Mouse (Mus musculus) neural tube, embryonic 11.5 days (tissue): Measurements from ENCODE around the gene Erp27. TPM values are rescaled to one million over a fixed set of nuclear protein-coding genes. Genes with fewer than 3 reads are reported as not detected.
A peak's percentile ranks its signal among the peaks of the same experiment; 100 is the strongest.
"Not testable (repeated sequence)": the region's sequence is repeated elsewhere in the genome, so short reads cannot be mapped to it uniquely, and the experiment has no call there.

Experiments used
- ATAC-seq: fragments of 200-750 bp; cut with Nextera tagmentation; 2 replicates; pipeline ENCODE4 v1.8.0; 2017; ENCODE audit warnings: moderate number of reproducible peaks, mild to moderate bottlenecking, moderate TSS enrichment, moderate library complexity; ENCODE audit not compliant: insufficient read depth, low FRiP score, low TSS enrichment
- DNase-seq: peaks from one replicate; pipeline ENCODE4 v3.0.0-alpha.2; 2015; ENCODE audit warnings: low spot score
- H3K27ac ChIP-seq: fragments of 300-500 bp; sonication (generic); 2 replicates; pipeline ENCODE4 v1.5.1; 2014; ENCODE audit warnings: low read depth, mild to moderate bottlenecking, low read length
- H3K27me3 ChIP-seq: fragments of 300-500 bp; sonication (generic); 2 replicates; pipeline ENCODE4 v1.6.1; 2014; ENCODE audit warnings: mild to moderate bottlenecking, low read length, mixed read lengths; ENCODE audit not compliant: control insufficient read depth, insufficient read depth
- H3K36me3 ChIP-seq: fragments of 300-500 bp; sonication (generic); 2 replicates; pipeline ENCODE4 v1.6.1; 2014; ENCODE audit warnings: mild to moderate bottlenecking, low read length, moderate library complexity, mixed read lengths; ENCODE audit not compliant: control insufficient read depth, insufficient read depth
- H3K4me1 ChIP-seq: fragments of 300-500 bp; sonication (generic); 2 replicates; pipeline ENCODE4 v1.6.1; 2014; ENCODE audit warnings: low read length, mixed read lengths; ENCODE audit not compliant: control insufficient read depth, insufficient read depth
- H3K4me2 ChIP-seq: fragments of 300-500 bp; sonication (generic); 2 replicates; pipeline ENCODE4 v1.6.1; 2014; ENCODE audit warnings: low read depth, mild to moderate bottlenecking, moderate library complexity
- H3K4me3 ChIP-seq: fragments of 300-500 bp; sonication (generic); 2 replicates; pipeline ENCODE4 v1.5.1; 2014; ENCODE audit warnings: low read depth, low read length
- H3K9ac ChIP-seq: fragments of 300-500 bp; sonication (generic); 2 replicates; pipeline ENCODE4 v1.6.1; 2014; ENCODE audit warnings: mild to moderate bottlenecking, low read length
- H3K9me3 ChIP-seq: fragments of 300-500 bp; sonication (generic); 2 replicates; pipeline ENCODE4 v1.6.1; 2016; ENCODE audit warnings: low read length; ENCODE audit not compliant: control insufficient read depth
- WGBS: fragments of 180-500 bp; shearing (Covaris S2); extraction: QIAGEN DNeasy Blood & Tissue Kit; methylation state at CpG from one replicate; pipeline ENCODE4 v1.1.7; 2014; 5-methylcytosine and 5-hydroxymethylcytosine counted together
- polyA plus RNA-seq: library from polyadenylated mRNA; unstranded; fragments of >200 nt; fragmentation: Nextera tagmentation; extraction: Ambion mirVana; gene quantifications from 2 replicates; pipeline ENCODE4 v1.2.1, GENCODE M21; 2014

The Erp27 gene
- polyA plus RNA-seq, result 0.23 and 0.50 TPM in 2 replicates

GRCm38 (mm10) chr6:136922080-136922479 lies at the start of gene Erp27:
Gene Erp27 (minus strand): TSS chr6:136922180.
- Histone ChIP-seq H3K36me3 (no peaks in the 10 kb centered on the region), H3K4me2 (no peak within 1 kb of the TSS), H3K9ac (no peak within 1 kb of the TSS), H3K27ac (no peak within 1 kb of the TSS), H3K9me3 (no peaks in the 10 kb centered on the region), H3K4me1 (no peaks in the 10 kb centered on the region), H3K27me3 (no peaks in the 10 kb centered on the region), H3K4me3 (no peak within 1 kb of the TSS)
- DNase-seq, result no peak
- ATAC-seq, result no peak
- WGBS, result 81% methylated on average over 5 of the region's 5 CpGs

GRCm38 (mm10) chr6:136968877-136969276 lies 46.9 kb upstream of the Erp27 start:
- H3K27ac ChIP-seq, H3K27me3 ChIP-seq, H3K4me2 ChIP-seq, H3K4me3 ChIP-seq, H3K9me3 ChIP-seq, H3K4me1 ChIP-seq, H3K36me3 ChIP-seq, DNase-seq, H3K9ac ChIP-seq, ATAC-seq: not testable (repeated sequence)
- WGBS, result 56% methylated on average over 4 of the region's 4 CpGs

GRCm38 (mm10) chr6:136967466-136967865 lies 45.5 kb upstream of the Erp27 start:
- WGBS, result 71% methylated on average over 4 of the region's 4 CpGs
- Histone ChIP-seq H3K27ac (no peak overlapping the region), H3K9ac (no peak overlapping the region), H3K4me1 (no peaks in the 10 kb centered on the region), H3K4me3 (no peak overlapping the region), H3K9me3 (no peaks in the 10 kb centered on the region), H3K36me3 (no peaks in the 10 kb centered on the region), H3K27me3 (no peaks in the 10 kb centered on the region), H3K4me2 (no peak overlapping the region)
- ATAC-seq (no peak), DNase-seq (no peak)

GRCm38 (mm10) chr6:136965912-136966311 lies 43.9 kb upstream of the Erp27 start:
- H3K27ac ChIP-seq, result no peak overlapping the region
- H3K9ac ChIP-seq, result no peak overlapping the region
- ATAC-seq (no peak), DNase-seq (no peak)
- no peaks in the 10 kb centered on the region for H3K4me1 ChIP-seq
- no peaks in the 10 kb centered on the region for H3K9me3 ChIP-seq
- WGBS, result 81% methylated on average over 10 of the region's 10 CpGs
- H3K36me3 ChIP-seq, result no peaks in the 10 kb centered on the region
- no peaks in the 10 kb centered on the region for H3K27me3 ChIP-seq
- no peak overlapping the region for H3K4me3 ChIP-seq
- no peak overlapping the region for H3K4me2 ChIP-seq

GRCm38 (mm10) chr6:136964609-136965510 lies 42.9 kb upstream of the Erp27 start:
- no peaks in the 10 kb centered on the region for H3K36me3 ChIP-seq
- H3K9ac ChIP-seq, result no peak overlapping the region
- no peak overlapping the region for H3K27ac ChIP-seq
- no peaks in the 10 kb centered on the region for H3K9me3 ChIP-seq
- no peak for DNase-seq
- no peaks in the 10 kb centered on the region for H3K27me3 ChIP-seq
- no peak overlapping the region for H3K4me3 ChIP-seq
- H3K4me1 ChIP-seq, result no peaks in the 10 kb centered on the region
- WGBS, result 76% methylated on average over 13 of the region's 13 CpGs
- no peak for ATAC-seq
- H3K4me2 ChIP-seq, result no peak overlapping the region

- WGBS, result 76% methylated on average over 11 of the region's 11 CpGs
- no peak for ATAC-seq
- Histone ChIP-seq H3K4me1 (no peaks in the 10 kb centered on the region), H3K36me3 (no peaks in the 10 kb centered on the region), H3K4me2 (no peak overlapping the region), H3K9ac (no peak overlapping the region), H3K9me3 (no peaks in the 10 kb centered on the region), H3K4me3 (no peak overlapping the region), H3K27me3 (no peaks in the 10 kb centered on the region), H3K27ac (no peak overlapping the region)
- no peak for DNase-seq
These were observed 41.0 kb upstream of the Erp27 start for GRCm38 (mm10) chr6:136962957-136963356.

- H3K27me3 ChIP-seq, result no peaks in the 10 kb centered on the region
- H3K27ac ChIP-seq, result no peak overlapping the region
- H3K9me3 ChIP-seq, result no peaks in the 10 kb centered on the region
- no peak overlapping the region for H3K9ac ChIP-seq
- 72% methylated on average over 11 of the region's 11 CpGs for WGBS
- no peak for ATAC-seq
- H3K4me1 ChIP-seq, result no peaks in the 10 kb centered on the region; the same call in 1 of the 2 replicates
- no peak for DNase-seq
- H3K4me2 ChIP-seq, result no peak overlapping the region
- H3K4me3 ChIP-seq, result no peak overlapping the region
- no peaks in the 10 kb centered on the region for H3K36me3 ChIP-seq
These were observed 37.2 kb upstream of the Erp27 start for GRCm38 (mm10) chr6:136959131-136959530.

GRCm38 (mm10) chr6:136957062-136957461 lies 35.1 kb upstream of the Erp27 start:
- ATAC-seq (peak; percentile 50; the same call in 1 of the 2 replicates), DNase-seq (no peak)
- WGBS, result 35% methylated on average over 7 of the region's 7 CpGs
- H3K27ac ChIP-seq, result no peak overlapping the region
- H3K4me2 ChIP-seq, result no peak overlapping the region
- H3K27me3 ChIP-seq, result no peaks in the 10 kb centered on the region
- H3K9me3 ChIP-seq, result no peaks in the 10 kb centered on the region
- H3K4me3 ChIP-seq, result no peak overlapping the region
- H3K9ac ChIP-seq, result no peak overlapping the region
- no peaks in the 10 kb centered on the region; the same call in 1 of the 2 replicates for H3K4me1 ChIP-seq
- H3K36me3 ChIP-seq, result no peaks in the 10 kb centered on the region

GRCm38 (mm10) chr6:136955240-136955639 lies 33.3 kb upstream of the Erp27 start:
- ATAC-seq (no peak), DNase-seq (no peak)
- Histone ChIP-seq H3K4me3 (no peak overlapping the region), H3K4me2 (no peak overlapping the region), H3K4me1 (no peaks in the 10 kb centered on the region; the same call in 1 of the 2 replicates), H3K36me3 (no peaks in the 10 kb centered on the region), H3K27ac (no peak overlapping the region), H3K9me3 (no peaks in the 10 kb centered on the region), H3K9ac (no peak overlapping the region), H3K27me3 (no peaks in the 10 kb centered on the region)
- WGBS, result 97% methylated on average over 3 of the region's 3 CpGs
